Mouse (Mus musculus): ENCODE data around the gene Wipf3.

DNA sequence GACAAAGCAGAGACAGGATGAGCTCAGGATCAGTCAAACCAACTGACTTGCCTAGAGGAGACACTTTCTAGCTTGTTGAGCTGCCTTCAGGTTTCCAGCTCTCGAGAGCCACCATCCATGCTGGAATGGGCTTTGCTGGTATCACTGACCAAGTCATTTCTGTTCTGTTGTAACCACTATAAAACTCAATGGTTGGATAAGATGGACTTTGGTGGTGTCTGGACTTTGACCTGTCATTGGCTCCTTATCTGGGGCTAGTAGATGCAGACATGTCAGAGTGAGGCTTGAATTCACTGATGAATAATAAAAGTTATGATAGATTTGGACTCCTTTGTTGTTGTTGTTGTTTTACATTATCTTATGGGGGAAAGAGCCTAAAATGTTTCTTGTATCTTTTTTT, 44.6 kb upstream of the Wipf3 start:
- no peak for TF ChIP-seq CTCF (IDR thresholded peaks at IDR 0.05; ENCODE audit: low read depth)
- TF ChIP-seq EP300 (IDR thresholded peaks at IDR 0.05; ENCODE audit: low read depth) = no peak
